Mouse (Mus musculus) brain, embryonic 14.5 days (tissue): ENCODE measurements at regions not wholly inside any gene's neighbourhood (a gene's known extent, or its start where the extent isn't known, plus 50 kb on each side); places are given as distances from the start of the nearest gene placed in this dataset.

Experiments
- DNase-seq: peaks from one replicate; pipeline ENCODE4 v3.0.0-alpha.2; 2011; ENCODE audit warnings: low read depth
- CTCF ChIP-seq: fragments of 200-500 bp; IDR thresholded peaks from 2 replicates; pipeline ENCODE4 v1.5.1; 2012; ENCODE audit warnings: inconsistent platforms, mild to moderate bottlenecking, moderate library complexity, borderline replicate concordance; ENCODE audit not compliant: insufficient read depth, insufficient read length; ENCODE audit errors: extremely low read depth
- POLR2A ChIP-seq: fragments of 200-500 bp; IDR thresholded peaks from 2 replicates; pipeline ENCODE4 v1.6.1; 2012; ENCODE audit warnings: mild to moderate bottlenecking, inconsistent platforms, borderline replicate concordance; ENCODE audit not compliant: poor library complexity, insufficient read depth, insufficient read length, severe bottlenecking; ENCODE audit errors: extremely low read depth

- TF ChIP-seq CTCF: no peak
- TF ChIP-seq POLR2A: no peak
- DNase-seq: no peak
Measured at GRCm38 (mm10) chr5:44863349-44863748, 63.9 kb upstream of the Ldb2 start.

GRCm38 (mm10) chr5:44854189-44854588 lies 54.7 kb upstream of the Ldb2 start:
- DNase-seq: no peak
- TF ChIP-seq CTCF: no peak
- no peak for TF ChIP-seq POLR2A
